Mouse (Mus musculus) heart, embryonic 10.5 days (tissue): ENCODE measurements at regions not wholly inside any gene's neighbourhood (a gene's known extent, or its start where the extent isn't known, plus 50 kb on each side); places are given as distances from the start of the nearest gene placed in this dataset.

ENCODE experiments used
- DNase-seq: peaks from one replicate; pipeline ENCODE4 v3.0.0-alpha.2; 2017; ENCODE audit warnings: low spot score
- H3K27ac ChIP-seq: fragments of 300-500 bp; sonication (generic); 2 replicates; pipeline ENCODE4 v1.5.1; 2016; ENCODE audit warnings: mild to moderate bottlenecking
- H3K27me3 ChIP-seq: fragments of 300-500 bp; sonication (generic); 2 replicates; pipeline ENCODE4 v1.6.1; 2016; ENCODE audit warnings: mild to moderate bottlenecking; ENCODE audit not compliant: poor library complexity, insufficient read depth, severe bottlenecking
- H3K36me3 ChIP-seq: fragments of 300-500 bp; sonication (generic); 2 replicates; pipeline ENCODE4 v1.6.1; 2016; ENCODE audit warnings: mild to moderate bottlenecking, moderate library complexity
- H3K4me1 ChIP-seq: fragments of 300-500 bp; sonication (generic); 2 replicates; pipeline ENCODE4 v1.6.1; 2016; ENCODE audit warnings: mild to moderate bottlenecking
- H3K4me3 ChIP-seq: fragments of 300-500 bp; sonication (generic); 2 replicates; pipeline ENCODE4 v1.5.1; 2016; ENCODE audit warnings: mild to moderate bottlenecking, moderate library complexity
- H3K9me3 ChIP-seq: fragments of 300-500 bp; sonication (generic); 2 replicates; pipeline ENCODE4 v1.6.1; 2016; ENCODE audit warnings: mild to moderate bottlenecking, moderate library complexity
- WGBS: fragments of 180-500 bp; shearing (Covaris S2); methylation state at CpG from one replicate; pipeline ENCODE4 v1.1.7; 2016; 5-methylcytosine and 5-hydroxymethylcytosine counted together

DNA sequence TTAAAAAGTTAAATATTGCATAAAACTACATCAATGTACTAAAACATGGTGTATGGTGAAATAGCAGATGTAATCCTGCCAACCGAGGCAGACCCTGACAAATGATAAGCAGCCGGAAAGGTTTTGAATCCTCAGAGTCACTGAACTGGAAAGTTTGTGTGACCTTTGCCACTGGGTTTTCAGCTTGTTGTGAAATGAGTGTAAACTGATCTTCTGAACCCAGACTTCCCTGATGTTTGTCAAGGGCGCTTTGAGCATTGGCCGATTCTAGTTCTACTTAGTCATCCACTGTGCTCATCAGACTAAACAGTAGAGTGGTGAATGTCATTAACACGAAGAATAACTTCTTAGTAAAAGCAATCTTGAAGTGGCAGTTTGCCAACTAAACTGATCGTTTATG, 505.3 kb downstream of the Col12a1 start:
- Histone ChIP-seq H3K36me3 (no peaks in the 10 kb centered on the region), H3K4me1 (peaks cover 12% of the 10 kb centered on the region; the same call in 1 of the 2 replicates), H3K27me3 (no peaks in the 10 kb centered on the region), H3K4me3 (no peak overlapping the region), H3K9me3 (no peaks in the 10 kb centered on the region), H3K27ac (no peak overlapping the region)
- WGBS: 65% methylated on average over 6 of the region's 6 CpGs
- no peak for DNase-seq

DNA sequence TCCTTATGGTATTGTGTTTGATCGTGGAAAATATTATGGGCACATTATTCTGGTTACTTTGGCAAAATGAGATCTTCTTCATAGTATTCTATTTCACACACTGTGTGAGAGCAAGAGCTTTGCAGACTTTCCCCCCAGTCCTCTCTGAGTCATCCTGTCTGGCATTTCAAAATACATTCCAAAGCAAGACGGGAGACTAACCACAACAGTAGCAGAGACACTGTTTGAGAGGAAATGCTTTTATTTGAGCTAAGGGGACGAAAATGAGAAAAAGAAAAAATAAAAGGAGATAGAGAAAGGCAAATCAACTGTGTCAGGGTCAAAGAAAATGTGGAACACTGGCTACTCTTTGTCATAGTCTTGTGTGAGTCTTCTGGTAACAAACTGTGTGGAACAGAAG, 502.6 kb downstream of the Col12a1 start:
- no peaks in the 10 kb centered on the region for H3K9me3 ChIP-seq
- H3K27ac ChIP-seq: no peak overlapping the region
- H3K36me3 ChIP-seq: no peaks in the 10 kb centered on the region
- H3K4me3 ChIP-seq: no peak overlapping the region
- no peaks in the 10 kb centered on the region for H3K27me3 ChIP-seq
- peaks cover 12% of the 10 kb centered on the region; the same call in 1 of the 2 replicates for H3K4me1 ChIP-seq
- no peak for DNase-seq
- WGBS: 44% methylated on average over 3 of the region's 3 CpGs

DNA sequence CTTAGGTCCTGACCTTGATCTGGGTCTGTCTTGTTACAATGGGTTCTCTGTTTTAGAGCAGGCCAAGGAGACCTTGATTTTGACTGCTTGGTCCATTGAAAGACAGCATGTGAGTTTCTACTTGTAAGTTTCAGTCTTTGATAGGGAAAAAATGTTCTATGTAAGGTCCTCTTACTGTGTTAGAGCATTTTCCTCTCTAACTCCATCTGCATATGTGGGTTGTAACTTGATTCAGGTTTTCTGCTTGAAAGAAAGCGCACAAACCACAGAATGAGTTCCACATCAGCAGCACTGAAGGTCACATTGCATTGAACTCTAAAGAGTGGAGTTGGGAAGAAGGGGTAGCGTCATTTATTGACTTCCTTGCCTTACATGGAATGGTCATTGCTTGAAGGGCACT, 502.2 kb downstream of the Col12a1 start:
- Histone ChIP-seq H3K4me1 (peaks cover 12% of the 10 kb centered on the region; the same call in 1 of the 2 replicates), H3K4me3 (no peak overlapping the region), H3K9me3 (no peaks in the 10 kb centered on the region), H3K36me3 (no peaks in the 10 kb centered on the region), H3K27me3 (no peaks in the 10 kb centered on the region), H3K27ac (no peak overlapping the region)
- WGBS: 73% methylated on average over 2 of the region's 2 CpGs
- no peak for DNase-seq

DNA sequence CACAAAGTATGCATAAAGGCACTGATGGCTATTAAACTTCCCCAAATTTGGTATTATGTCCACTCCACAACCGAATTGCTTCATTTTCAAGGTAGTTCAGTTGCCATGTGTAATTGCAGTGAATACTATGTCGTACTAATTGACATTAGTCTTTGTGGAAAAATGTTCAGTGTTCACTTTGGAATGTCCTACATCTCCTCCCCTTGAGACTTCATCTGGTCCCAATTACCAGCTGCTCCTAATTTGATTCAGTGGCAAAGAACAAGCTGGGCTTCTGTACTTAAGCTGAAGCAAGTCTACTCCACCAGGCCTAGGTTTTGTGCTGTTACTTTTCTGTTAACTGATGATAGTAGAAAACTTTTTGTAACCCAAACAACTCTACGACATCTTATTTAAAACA, 485.6 kb downstream of the Col12a1 start:
- WGBS: 71% methylated on average over 3 of the region's 3 CpGs
- Histone ChIP-seq H3K4me1 (no peaks in the 10 kb centered on the region), H3K27ac (no peak overlapping the region), H3K4me3 (no peak overlapping the region), H3K9me3 (no peaks in the 10 kb centered on the region), H3K36me3 (no peaks in the 10 kb centered on the region), H3K27me3 (no peaks in the 10 kb centered on the region)
- DNase-seq: no peak

DNA sequence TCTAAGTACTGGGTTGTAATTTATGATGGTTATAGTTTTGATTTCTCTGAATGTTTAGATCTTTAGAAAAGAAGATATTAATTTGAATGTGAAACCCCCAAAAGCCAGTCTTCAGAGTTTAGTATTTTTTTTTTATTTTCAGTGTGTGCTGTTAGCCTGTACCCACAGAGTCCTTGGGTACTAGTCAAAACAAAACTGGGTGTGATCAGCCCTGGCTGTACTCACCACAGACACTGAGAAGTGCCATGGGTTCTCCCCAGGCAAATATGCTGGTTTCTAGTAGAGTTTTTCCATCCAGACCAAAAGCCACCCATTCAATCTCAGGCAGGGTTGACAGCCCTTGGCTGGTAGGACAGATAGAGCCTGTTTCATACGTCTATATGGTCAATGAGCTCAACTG, 484.9 kb downstream of the Col12a1 start:
- no peak overlapping the region for H3K27ac ChIP-seq
- H3K9me3 ChIP-seq: no peaks in the 10 kb centered on the region
- no peaks in the 10 kb centered on the region for H3K36me3 ChIP-seq
- no peaks in the 10 kb centered on the region for H3K27me3 ChIP-seq
- WGBS: 78% methylated on average over 1 of the region's 1 CpGs
- no peak overlapping the region for H3K4me3 ChIP-seq
- no peak for DNase-seq
- no peaks in the 10 kb centered on the region for H3K4me1 ChIP-seq

DNA sequence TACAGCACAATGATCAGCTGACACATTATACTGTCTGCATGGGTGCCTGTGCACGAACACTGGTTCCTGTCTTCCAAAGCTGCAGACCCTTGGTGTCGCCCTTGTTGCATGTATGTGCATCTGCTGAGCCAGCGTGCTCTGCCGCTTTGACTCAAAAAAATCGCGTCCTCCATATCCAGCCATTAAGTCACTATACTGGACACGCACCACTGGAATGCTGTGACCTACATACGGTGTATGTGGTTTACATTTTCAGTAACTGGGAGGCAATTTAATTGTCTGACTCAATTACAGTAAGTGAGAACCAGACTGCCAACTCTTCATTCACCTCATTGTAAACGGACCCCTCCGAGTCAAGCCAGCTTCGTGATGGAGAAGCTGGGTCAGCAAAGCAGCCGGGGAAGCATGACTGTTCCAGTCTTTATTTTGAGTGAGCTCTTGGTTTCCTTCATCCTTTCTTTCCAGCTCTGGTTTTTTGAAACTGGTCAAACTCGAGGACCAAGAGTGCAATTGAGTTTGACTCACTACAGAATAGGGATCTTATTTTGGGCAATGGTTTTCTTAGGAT, 448.9 kb downstream of the Col12a1 start:
- Histone ChIP-seq H3K27me3 (no peaks in the 10 kb centered on the region), H3K4me1 (no peaks in the 10 kb centered on the region), H3K4me3 (no peak overlapping the region), H3K9me3 (no peaks in the 10 kb centered on the region), H3K27ac (no peak overlapping the region), H3K36me3 (no peaks in the 10 kb centered on the region)
- DNase-seq: no peak
- WGBS: 88% methylated on average over 13 of the region's 13 CpGs

DNA sequence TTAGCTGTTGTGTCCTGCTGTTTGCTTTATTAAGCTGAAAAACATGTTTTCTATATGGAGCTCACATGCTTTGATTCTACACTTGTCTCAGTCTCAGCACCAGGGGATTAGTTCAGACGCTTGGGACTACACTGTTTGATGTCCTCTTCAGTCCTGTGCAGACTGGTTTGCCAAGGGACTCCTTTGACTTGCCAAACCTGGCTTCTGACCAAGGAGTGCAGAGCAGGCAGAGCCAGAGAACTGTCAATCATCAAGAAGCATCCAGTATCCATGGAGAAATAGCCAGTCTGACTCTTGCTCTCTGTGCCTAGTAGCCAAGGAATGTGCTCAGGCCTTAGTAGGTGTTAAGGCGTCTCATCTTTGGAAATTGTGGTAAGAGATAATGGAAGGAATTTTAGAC, 448.4 kb downstream of the Col12a1 start:
- 40% methylated on average over 2 of the region's 2 CpGs for WGBS
- DNase-seq: no peak
- Histone ChIP-seq H3K27ac (no peak overlapping the region), H3K27me3 (no peaks in the 10 kb centered on the region), H3K4me3 (no peak overlapping the region), H3K9me3 (no peaks in the 10 kb centered on the region), H3K4me1 (no peaks in the 10 kb centered on the region), H3K36me3 (no peaks in the 10 kb centered on the region)

DNA sequence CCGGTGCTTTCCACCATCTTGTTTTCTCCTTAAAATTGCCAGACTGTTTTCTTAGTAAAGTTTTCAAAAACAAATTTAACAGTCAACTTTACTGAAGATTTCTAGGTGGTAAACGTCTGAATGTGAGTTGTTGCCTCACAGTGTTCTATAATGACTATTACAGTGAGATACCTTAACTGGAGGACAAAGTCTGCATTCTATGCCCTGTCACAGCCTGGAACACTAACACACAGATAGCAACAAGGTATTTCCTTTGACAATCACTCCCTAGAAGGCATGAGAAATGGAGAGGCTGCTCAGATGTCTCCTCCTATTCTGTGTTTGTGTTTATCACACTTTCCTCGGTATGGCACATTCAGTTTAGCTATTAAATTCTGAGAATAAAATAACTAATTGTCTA, 430.8 kb downstream of the Col12a1 start:
- Histone ChIP-seq H3K27ac (no peak overlapping the region), H3K4me3 (no peak overlapping the region), H3K27me3 (no peaks in the 10 kb centered on the region), H3K9me3 (no peaks in the 10 kb centered on the region), H3K36me3 (no peaks in the 10 kb centered on the region), H3K4me1 (no peaks in the 10 kb centered on the region)
- DNase-seq: no peak
- WGBS: 86% methylated on average over 3 of the region's 3 CpGs

DNA sequence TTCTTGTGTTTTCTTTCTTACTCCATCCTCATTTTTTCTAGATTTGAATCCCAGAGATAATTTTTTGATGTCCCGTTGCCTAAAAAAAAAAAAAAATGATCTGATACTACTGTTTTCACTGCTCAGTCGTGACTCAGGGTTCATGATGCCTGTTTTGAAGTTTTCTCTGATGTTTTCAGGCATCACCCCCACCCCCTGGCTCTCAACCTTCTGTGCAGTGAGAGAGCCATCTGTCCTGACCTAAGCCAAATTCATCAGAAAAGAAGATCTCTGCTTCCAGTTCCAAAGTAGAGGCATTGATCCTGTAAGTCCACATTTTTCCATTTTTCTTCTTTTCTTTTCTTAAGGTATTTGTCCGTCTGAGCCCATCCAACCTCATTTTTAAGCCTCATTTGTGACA, 423.3 kb downstream of the Col12a1 start:
- Histone ChIP-seq H3K36me3 (no peaks in the 10 kb centered on the region), H3K27ac (no peak overlapping the region), H3K4me1 (no peaks in the 10 kb centered on the region), H3K27me3 (no peaks in the 10 kb centered on the region), H3K4me3 (no peak overlapping the region), H3K9me3 (no peaks in the 10 kb centered on the region)
- 72% methylated on average over 3 of the region's 3 CpGs for whole genome bisulfite sequencing
- DNase-seq: no peak

DNA sequence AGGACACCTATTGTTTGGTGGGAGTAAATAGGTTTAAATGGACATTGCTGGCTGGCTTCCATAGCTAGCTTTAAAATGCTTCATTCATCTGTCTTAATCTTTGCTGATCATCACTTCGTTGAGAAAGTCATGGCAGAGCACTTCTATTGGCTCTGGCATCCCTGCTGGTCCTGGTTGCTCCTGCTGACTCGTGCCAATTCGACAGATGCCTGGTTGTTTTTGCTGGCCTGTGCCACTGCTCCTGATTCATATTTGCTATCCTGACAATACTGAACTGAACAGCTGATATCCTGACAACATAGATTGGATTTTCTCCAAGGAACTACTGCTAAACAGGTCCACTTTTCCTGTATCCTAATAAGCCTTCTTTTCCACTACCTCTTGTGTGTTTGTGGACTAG, 417.1 kb downstream of the Col12a1 start:
- H3K36me3 ChIP-seq: no peaks in the 10 kb centered on the region
- H3K27ac ChIP-seq: no peak overlapping the region
- no peaks in the 10 kb centered on the region for H3K4me1 ChIP-seq
- no peak for DNase-seq
- 75% methylated on average over 3 of the region's 3 CpGs for WGBS
- no peaks in the 10 kb centered on the region for H3K27me3 ChIP-seq
- no peak overlapping the region for H3K4me3 ChIP-seq
- no peaks in the 10 kb centered on the region for H3K9me3 ChIP-seq

DNA sequence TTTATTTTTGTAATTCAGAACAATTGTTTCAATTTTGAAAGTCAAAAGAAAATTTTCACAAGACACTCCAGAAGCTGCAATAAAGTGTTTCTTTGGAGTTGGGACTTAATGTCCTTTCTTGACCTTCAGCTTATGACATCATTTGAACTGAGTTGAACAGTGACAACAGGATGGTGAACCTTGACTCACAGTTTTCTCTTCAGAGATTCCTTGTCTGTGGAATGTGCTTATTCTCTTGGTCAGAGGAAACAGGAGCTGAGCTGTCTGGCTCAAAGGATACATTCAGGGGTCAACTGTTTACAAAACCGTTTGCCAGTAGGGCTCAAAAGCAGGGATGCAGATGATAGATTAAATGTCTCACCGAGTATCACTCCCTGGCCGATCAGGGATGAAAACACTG, 408.0 kb downstream of the Col12a1 start:
- Histone ChIP-seq H3K4me1 (no peaks in the 10 kb centered on the region), H3K4me3 (no peak overlapping the region), H3K9me3 (no peaks in the 10 kb centered on the region), H3K36me3 (no peaks in the 10 kb centered on the region), H3K27me3 (no peaks in the 10 kb centered on the region), H3K27ac (no peak overlapping the region)
- 67% methylated on average over 3 of the region's 3 CpGs for WGBS
- no peak for DNase-seq

DNA sequence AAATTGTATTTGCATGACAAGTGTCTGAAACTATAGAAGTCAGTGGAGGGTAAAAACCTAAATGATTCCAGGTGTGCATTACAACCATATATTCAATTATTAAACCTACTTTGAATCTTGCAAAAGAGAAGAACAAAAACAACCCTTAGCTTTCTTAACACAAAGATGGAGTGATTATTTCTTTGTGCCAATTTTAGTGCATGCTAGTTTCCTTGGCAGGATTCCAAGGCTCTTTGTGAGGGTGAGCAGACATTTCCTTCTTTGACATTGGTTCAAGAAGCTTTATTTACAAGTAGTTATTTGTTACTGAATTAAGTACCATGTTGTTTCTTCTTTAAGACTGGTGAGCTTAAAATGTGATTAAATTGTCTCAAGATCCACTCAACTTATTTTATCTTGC, 401.2 kb downstream of the Col12a1 start:
- H3K4me1 ChIP-seq: no peaks in the 10 kb centered on the region
- H3K4me3 ChIP-seq: no peak overlapping the region
- DNase-seq: no peak
- H3K36me3 ChIP-seq: no peaks in the 10 kb centered on the region
- H3K27me3 ChIP-seq: no peaks in the 10 kb centered on the region
- no peak overlapping the region for H3K27ac ChIP-seq
- no peaks in the 10 kb centered on the region for H3K9me3 ChIP-seq

DNA sequence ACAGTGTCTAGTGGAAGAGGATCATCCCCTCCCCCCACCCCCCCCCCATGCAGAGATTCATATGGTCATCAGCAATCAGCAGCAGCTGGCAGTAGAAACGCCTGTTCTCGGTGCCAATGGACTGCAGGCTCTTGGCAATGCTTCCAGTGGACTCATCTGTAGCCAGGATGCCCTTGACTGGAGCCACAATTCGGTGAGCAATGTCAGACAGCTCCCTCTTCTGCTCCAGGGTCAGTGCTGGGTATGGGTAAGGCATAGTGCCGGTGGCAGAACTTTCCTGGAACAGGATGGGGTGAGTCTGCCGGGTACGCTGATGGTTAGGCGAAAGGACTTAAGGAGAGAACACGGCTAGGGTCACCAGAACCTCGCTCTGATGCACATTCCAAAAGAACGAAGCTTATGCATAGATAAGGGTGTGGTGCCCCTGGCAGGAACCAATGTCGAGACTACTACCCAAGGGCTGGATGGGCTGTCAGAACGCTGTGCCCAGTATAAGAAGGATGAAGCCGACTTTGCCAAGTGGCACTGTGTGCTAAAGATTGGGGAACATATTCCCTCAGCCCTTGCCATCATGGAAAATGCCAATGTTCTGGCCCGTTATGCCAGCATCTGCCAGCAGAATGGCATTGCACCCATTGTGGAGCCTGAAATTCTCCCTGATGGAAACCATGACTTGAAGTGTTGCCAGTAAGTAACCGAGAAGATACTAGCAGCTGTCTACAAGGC, 372.1 kb downstream of the Col12a1 start:
- DNase-seq: no peak
- Histone ChIP-seq H3K36me3 (no peaks in the 10 kb centered on the region), H3K4me1 (no peaks in the 10 kb centered on the region), H3K27ac (no peak overlapping the region), H3K9me3 (peaks cover 6% of the 10 kb centered on the region; the same call in 1 of the 2 replicates), H3K27me3 (no peaks in the 10 kb centered on the region), H3K4me3 (no peak overlapping the region)
- WGBS: 85% methylated on average over 15 of the region's 15 CpGs

DNA sequence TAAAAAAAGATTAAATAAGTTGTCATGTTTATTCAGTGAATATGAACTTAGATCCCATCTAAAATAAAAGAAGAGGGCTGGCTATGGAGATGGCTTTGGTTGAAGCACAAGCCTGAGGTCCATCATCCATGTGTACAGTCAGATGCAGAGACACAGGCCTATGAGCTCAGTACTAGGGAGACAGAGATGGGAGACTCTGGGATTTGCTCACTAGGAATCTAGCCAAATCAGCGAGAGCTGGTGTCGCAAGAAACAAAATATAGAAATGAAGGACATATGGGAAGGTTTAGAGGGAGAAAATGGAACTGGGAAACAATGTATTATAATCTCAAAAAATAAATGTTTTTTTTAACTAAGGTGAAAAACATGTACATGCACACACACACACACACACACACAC, 326.6 kb downstream of the Col12a1 start:
- H3K4me1 ChIP-seq: no peaks in the 10 kb centered on the region
- no peaks in the 10 kb centered on the region for H3K36me3 ChIP-seq
- no peak for DNase-seq
- 92% methylated on average over 2 of the region's 2 CpGs for WGBS
- no peaks in the 10 kb centered on the region for H3K9me3 ChIP-seq
- no peaks in the 10 kb centered on the region for H3K27me3 ChIP-seq
- no peak overlapping the region for H3K27ac ChIP-seq
- H3K4me3 ChIP-seq: no peak overlapping the region
